Mouse (Mus musculus): ENCODE results near the gene Kyat3.
"Not testable (repeated sequence)": the region's sequence is repeated elsewhere in the genome, so short reads cannot be mapped to it uniquely, and the experiment has no call there.

Kyat3 gene

GRCm38 (mm10) chr3:142700442-142701322 is at the start of gene Kyat3:
Gene Kyat3 (plus strand): TSS chr3:142701051.
- DNase-seq: peak; percentile 88 to 91

DNA sequence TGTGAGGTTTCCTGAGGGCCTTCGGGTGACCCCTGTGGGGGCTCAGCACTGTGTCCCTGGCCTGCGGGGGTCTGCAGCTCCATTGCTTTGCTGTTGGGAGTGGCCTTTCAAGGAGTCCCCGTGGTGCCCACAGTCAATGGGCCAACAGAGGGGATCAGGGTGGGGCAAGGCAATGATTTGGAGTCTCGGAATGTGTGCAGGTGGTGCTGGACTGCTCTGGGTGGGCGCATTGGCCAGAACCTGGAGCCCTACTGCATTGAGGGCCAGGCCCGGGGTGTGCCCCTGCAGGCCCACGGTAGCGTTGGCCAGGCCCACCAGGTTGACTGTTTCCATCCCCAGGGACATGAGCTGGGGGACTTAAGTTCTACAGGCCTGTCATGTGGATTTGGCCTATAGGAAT is 36.1 kb upstream of the Kyat3 start:
- no peak for DNase-seq

GRCm38 (mm10) chr3:142674607-142675006 is 26.2 kb upstream of the Kyat3 start:
- DNase-seq: no peak

- no peak for DNase-seq
Measured at GRCm38 (mm10) chr3:142687939-142688338, 12.9 kb upstream of the Kyat3 start.

- no peak for DNase-seq
Measured at GRCm38 (mm10) chr3:142688353-142688752, 12.5 kb upstream of the Kyat3 start.

DNA sequence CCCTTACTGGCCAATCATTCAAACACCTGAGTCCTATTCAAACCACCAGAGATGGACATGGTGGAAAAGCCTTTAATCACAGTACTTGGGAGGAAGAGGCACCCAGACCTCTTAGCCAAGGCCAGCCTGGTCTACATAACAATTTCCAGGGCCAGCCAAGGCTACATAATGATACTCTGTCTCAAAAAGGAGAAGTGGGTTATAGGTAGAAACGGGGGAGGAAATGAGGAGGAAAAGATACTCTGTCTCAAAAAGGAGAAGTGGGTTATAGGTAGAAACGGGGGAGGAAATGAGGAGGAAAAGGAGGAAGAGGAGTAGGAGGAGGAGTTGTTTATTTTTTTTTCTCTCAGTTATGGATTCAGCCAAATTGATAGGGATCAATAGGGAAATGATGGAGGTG is 4.3 kb upstream of the Kyat3 start:
- DNase-seq: no peak

DNA sequence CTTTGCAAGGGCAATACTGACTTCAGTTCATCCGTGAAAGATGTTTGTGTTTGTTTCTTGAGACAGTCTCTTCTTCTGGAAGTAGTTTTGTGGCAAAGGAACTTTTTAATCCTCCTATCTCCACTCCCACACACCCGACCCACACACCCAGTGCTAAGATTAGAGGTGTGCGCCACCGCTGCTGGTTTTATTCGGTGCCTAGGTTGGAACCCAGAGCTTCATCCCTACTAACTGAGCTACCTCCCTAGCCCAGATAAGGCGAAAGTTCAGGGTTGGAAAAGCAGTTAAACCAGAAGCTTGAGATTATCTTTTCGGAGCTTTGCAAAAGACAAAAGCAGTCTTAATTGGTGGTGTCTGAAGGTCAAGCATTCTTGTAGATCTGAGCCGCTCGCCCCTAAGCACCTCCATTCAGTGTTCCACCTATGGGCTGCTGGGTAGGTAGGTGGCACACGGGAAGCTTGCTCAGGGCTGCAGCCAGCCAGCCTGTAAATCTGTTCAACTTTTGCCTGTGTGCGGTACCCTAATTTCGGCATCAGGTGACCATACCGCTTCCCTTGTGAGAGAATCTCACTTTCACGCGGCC is 647 bp downstream of the Kyat3 start:
- no peak for DNase-seq

DNA sequence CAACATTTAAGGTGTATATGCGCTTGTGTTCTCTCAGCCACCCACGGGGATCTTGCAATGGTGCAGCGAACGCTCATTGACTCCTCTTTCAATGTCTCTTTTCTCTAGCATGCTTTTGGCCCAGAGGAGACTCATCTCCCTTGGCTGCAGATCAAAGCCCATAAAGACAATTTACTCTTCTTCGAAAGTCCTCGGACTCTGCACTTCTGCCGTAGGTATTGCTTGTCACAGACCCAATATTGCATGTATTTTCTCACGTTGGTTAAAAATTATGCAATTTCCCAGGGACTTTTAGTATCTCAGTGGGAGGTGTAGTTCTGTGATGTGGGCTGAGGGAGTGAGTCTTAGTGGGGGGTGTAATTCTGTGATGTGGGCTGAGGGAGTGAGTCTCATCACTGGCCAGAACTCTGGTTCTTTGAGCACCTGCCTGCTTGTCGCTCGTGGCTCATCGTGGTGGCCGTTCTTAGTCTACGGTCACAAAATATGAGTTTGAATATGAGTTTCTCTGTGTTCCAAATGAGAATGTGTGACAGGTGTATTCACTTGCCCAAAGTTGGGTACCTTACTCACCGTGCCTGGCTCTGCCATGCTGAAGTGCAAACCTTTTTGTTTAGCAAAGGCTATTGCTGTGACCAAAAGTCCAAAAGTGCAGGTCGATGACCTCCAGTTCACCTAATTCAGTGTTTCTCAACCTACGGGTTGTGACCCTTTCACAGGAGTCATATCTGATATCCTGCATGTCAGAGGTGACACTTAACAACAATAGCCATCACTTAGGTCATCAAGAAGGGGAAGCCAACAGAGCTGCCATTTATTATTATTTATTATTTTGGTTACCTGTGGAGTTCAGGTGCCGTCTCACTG is 6.0 kb downstream of the Kyat3 start:
- no peak for DNase-seq

- DNase-seq: not testable (repeated sequence)
Measured at GRCm38 (mm10) chr3:142708181-142708848, 7.5 kb downstream of the Kyat3 start.

- DNase-seq: peak; percentile 71 to 84
Measured at GRCm38 (mm10) chr3:142708849-142709419, 8.1 kb downstream of the Kyat3 start.

DNA sequence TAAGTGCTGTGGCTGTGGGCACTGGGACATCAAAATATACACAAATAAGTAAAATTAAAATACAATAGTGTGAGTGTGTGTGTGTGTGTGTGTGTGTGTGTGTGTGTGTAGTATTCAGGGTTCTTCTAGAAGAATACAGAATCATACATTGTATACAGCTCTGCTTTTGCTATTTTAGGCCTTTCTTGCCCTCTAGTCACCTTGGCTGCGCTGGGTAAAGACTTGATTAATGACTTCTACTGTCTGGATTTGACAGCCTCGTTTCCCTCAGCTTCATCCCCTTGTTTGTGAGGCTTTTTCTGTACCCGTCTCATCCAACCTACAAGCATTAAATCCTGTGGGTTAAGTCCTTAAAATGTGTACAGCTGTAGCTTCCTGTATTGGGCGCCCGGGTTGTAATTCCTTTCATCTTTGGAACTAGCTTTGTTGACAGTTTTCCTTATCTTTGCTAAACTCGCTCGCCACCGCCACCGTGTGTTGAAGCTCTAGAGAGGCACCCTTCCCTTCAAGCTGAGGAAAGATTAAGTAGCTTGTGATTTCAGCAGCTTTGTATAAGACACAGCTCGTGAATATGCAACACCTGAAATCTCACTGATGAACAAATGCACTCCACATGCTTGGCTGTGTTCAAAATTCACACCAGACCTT is 9.6 kb downstream of the Kyat3 start:
- DNase-seq: peak; percentile 18 to 52

DNA sequence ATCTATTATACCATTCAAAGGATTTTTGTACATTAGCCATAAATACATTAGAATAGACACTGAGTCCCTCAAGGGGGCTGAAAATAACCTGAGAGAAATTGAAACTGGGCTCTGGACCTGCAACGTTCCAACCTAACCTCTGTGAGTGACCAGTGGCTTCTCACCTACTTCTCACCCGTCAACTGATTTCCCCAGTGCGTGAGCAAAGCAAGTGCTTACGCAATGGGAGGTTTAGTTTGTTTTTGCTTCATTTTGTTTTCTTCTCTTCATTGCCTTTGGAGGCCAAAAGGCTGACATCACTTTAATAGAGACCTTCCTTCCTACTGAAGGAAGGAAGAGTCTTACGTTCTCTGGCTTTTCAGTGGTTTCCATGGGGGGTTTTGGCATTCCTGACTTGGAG is 10.5 kb downstream of the Kyat3 start:
- no peak for DNase-seq

GRCm38 (mm10) chr3:142712401-142713040 is 11.7 kb downstream of the Kyat3 start:
- not testable (repeated sequence) for DNase-seq

DNA sequence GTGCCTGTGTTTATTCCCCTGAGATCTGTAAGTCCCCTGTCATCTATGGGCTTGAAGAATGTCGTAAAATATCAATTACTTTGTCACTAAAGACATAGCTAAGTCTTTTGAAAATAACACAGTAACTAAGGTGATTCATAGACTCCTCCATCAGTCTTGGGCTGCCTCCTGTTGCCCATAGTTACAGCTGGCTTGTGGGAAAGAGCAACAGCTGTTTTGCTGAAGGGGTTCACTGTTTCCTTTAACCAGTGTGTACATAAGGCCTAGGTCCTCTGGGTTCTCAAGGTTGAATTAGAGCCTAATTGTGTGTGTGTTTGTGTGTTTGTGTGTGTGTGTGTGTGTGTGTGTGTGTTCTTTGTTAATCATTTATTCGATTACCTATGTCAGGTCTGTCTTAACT is 24.6 kb downstream of the Kyat3 start:
- no peak for DNase-seq

DNA sequence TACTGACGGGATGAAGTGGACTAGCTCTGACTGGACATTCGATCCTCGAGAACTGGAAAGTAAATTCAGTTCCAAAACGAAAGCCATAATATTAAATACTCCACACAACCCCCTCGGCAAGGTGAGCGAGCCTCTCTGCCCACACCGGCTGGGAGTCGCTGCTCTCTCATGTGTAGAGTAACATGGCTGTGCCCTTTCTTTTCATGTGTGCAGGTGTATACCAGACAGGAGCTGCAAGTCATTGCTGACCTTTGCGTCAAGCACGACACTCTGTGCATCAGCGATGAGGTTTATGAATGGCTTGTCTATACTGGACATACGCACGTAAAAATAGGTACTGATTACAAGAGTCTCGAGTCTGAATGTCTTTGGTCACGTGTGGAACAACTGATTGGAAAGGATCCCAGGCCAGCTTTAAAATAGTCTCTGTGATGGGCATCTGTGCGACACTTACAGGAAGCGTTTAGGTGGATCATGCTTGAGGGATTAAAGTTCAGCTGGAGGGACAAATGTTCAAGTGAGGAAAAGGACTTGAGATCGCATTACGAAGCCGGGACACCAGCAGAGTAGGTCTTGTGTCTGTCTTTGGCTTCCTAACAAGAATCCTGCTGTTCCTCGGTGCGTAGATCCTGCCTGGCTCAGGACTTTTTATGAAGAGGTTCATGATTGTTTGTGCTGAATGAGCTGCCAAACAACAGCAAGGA is 25.3 kb downstream of the Kyat3 start:
- no peak for DNase-seq

DNA sequence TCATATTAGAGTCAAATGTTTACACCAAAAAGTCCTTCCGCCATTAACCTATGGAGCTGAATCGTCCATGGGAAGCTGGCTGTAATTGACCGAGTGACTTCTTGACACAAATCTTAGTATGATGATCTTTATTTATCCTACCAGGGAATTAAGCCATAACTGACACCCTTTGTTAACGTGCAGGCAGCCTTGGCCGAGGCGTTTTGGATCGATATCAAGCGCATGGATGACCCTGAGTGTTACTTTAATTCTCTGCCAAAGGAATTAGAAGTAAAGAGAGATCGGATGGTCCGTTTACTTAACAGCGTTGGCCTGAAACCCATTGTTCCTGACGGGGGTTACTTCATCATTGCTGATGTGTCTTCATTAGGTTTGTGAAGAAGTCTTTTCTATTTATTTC is 33.4 kb downstream of the Kyat3 start:
- DNase-seq: no peak

- DNase-seq: no peak
Measured at GRCm38 (mm10) chr3:142740896-142741295, 40.0 kb downstream of the Kyat3 start.

DNA sequence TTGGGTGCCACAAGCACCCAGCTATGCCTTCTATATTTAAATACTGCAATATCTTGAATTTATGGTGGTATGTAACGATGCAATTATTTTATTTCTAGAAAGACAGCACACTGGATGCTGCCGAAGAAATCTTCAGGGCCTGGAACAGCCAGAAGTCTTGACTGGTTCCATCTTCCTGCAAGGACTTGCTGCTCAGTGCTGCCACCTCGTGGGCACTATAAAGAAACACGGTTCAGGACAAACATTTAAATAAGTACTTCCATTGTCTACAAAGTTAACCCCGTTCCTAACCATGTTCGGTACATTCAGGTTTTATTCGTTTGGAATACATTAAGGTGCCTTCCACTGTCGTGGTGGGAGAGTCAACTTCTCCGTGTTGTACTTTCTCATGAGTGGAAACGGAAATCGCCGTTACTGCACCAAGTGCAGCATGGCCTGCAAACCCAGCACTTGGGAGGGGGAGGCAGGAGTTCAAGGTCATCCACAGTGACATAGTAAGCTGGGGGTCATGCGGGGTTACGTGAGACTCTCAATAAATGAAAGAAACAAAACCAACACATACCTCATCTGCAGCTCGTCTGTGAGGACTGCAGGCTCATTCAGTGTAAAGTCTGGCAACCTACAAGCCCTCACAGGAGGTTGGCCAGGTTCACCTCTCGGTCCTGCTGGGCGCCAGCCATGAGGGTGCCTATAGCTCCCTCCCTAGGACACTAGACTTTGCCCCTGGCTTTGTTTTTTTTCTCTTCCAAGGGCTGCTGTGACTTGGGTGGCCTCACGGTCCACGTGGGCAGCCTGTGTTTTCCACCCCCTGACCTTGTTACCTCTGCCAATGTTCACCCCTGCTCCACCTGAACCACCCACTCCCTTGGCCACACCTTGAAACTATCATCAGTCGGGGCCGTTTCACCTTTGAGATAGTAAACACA is 43.4 kb downstream of the Kyat3 start:
- peak; percentile 19 to 57 for DNase-seq

DNA sequence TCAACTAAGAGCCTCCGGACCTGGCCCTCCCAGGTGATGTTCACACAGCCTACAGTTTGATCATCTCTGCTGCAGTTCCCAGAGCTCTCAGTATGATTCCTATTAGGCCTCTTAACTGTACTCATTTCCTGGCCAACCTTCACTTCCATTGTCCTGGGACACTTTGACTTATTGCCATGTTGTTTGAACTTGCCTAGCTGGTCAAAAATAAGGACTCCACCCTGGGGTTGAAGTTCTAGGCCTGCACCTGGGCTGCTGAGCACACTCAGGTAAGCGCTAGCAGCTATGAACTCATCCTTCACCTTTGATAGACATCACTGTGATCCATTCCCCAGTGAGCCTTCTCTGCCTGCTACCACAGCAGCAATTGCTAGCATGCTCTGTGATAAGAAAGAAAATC is 44.2 kb downstream of the Kyat3 start:
- no peak for DNase-seq

DNA sequence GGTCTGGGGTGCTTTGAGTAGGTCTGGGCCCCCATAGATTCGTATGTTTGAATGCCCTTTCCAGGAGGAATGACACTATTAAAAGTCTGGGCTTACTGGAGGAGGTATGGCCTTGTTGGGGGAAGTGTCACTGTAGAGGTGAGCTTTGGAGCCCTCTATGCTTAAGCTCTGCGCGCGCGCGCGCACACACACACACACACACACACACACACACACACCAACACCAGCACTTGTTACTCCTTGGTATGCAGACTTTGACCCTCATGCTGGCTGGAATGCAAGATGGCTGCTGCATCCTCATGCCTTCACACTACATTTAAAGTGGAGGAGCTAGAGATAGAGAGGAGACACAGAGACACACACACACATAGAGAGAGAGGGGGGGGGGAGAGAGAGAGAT is 46.8 kb downstream of the Kyat3 start:
- DNase-seq: no peak
